Mouse (Mus musculus) liver, embryonic 14.5 days (tissue): Measurements from ENCODE around the gene Gnpat.
A peak's percentile ranks its signal among the peaks of the same experiment; 100 is the strongest.

ENCODE experiments used
- CTCF ChIP-seq: IDR thresholded peaks from 2 replicates; pipeline ENCODE4 v1.5.1; 2016; ENCODE audit warnings: antibody characterized with exemption, low read depth, control low read depth
- EP300 ChIP-seq: IDR thresholded peaks from 2 replicates; pipeline ENCODE4 v1.6.1; 2016; ENCODE audit warnings: antibody characterized with exemption, low read depth

DNA sequence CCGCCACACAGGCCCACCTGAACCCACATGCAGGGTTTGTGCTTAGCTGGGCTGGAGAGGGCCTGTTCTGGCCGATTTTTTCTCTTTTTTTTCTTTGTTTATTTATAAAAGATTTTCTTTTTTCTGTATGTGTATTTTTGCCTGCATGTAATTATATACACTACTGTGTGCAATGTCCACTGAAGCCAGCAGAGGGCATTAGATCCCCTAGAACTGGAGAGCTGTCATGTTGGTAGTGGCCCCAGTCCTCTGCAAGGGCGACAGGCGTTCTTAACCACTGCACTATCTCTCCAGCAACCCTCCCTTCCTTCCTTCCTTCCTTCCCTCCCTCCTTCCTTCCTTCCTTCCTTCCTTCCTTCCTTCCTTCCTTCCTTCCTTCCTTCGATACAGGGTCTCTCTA lies 25.6 kb downstream of the Gnpat start:
- no peak for TF ChIP-seq EP300
- peak; percentile 47 for TF ChIP-seq CTCF
